Mouse (Mus musculus) embryonic fibroblast, embryonic 13.5 days (primary cell): ENCODE measurements around the gene Rbfox3.

Experiments
- CTCF ChIP-seq: IDR thresholded peaks from 2 replicates; pipeline ENCODE4 v1.5.1; 2011; ENCODE audit warnings: mild to moderate bottlenecking, control low read depth, low read length, moderate library complexity, borderline replicate concordance; ENCODE audit not compliant: insufficient read depth
- POLR2A ChIP-seq: IDR thresholded peaks from 2 replicates; pipeline ENCODE4 v1.6.1; 2011; ENCODE audit warnings: low read depth, mild to moderate bottlenecking, control low read depth, low read length, moderate library complexity

DNA sequence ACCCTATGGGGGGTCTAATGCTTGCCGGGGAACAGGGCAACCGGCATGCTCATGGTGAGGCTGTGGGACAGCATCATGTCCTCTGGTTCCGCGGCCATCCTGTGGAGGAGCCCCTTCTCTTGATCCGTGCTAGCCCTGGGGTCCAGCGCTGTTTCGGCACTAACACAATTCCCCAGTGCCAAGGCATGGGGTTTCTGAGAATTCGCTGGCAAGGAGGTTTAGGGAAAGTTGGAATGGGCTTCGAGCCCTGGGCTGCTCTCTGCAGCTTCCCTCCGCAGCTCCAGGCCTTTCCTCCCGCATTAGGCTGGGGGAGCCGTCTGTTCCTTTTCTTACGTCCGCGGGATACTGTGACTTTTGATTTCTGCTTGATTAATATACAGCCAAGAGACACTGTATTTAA, 334.1 kb downstream of the Rbfox3 start:
- no peak for TF ChIP-seq CTCF
- TF ChIP-seq POLR2A = no peak
